Mouse (Mus musculus): ENCODE measurements around the gene Gsc. TPM values are rescaled to one million over a fixed set of nuclear protein-coding genes. Genes with fewer than 3 reads are reported as not detected.

Gene Gsc
- polyA plus RNA-seq (2016; fragmentation: Nextera tagmentation; extraction: Ambion mirVana), result 1.5 and 1.8 TPM in 2 replicates

- H3K9ac ChIP-seq, result peak within 1 kb of the TSS; percentile 49
- peak within 1 kb of the TSS; percentile 67 for H3K4me2 ChIP-seq (replicated peaks)
- H3K36me3 ChIP-seq, result no peaks in the 10 kb centered on the region
- under 1% methylated on average over 96 of the region's 97 CpGs for WGBS
- no peaks in the 10 kb centered on the region for H3K9me3 ChIP-seq (replicated peaks)
- no peak within 1 kb of the TSS for H3K27ac ChIP-seq
- peak within 1 kb of the TSS; percentile 44 for H3K4me3 ChIP-seq
- peaks cover 33% of the 10 kb centered on the region for H3K4me1 ChIP-seq
- H3K27me3 ChIP-seq, result peaks cover 85% of the 10 kb centered on the region
- ATAC-seq (ENCODE audit: low FRiP score), result peak; percentile 29; the same call in 1 of the 2 replicates
Measured at GRCm38 (mm10) chr12:104472601-104473424, at the start of gene Gsc. Gsc (minus strand) TSS chr12:104473330.

GRCm38 (mm10) chr12:104519721-104520120 lies 46.6 kb upstream of the Gsc start:
- no peak overlapping the region for H3K9ac ChIP-seq
- no peak for ATAC-seq (ENCODE audit: low FRiP score)
- H3K4me1 ChIP-seq, result no peaks in the 10 kb centered on the region
- H3K4me2 ChIP-seq (replicated peaks), result no peak overlapping the region
- no peaks in the 10 kb centered on the region for H3K36me3 ChIP-seq
- H3K9me3 ChIP-seq (replicated peaks), result no peaks in the 10 kb centered on the region; the same call in 1 of the 2 replicates
- 87% methylated on average over 5 of the region's 5 CpGs for WGBS
- no peak overlapping the region for H3K4me3 ChIP-seq
- H3K27me3 ChIP-seq, result no peaks in the 10 kb centered on the region
- H3K27ac ChIP-seq, result no peak overlapping the region

GRCm38 (mm10) chr12:104507911-104508310 lies 34.8 kb upstream of the Gsc start:
- Histone ChIP-seq H3K4me3 (no peak overlapping the region), H3K27me3 (no peaks in the 10 kb centered on the region), H3K9ac (no peak overlapping the region), H3K4me2 (replicated peaks) (no peak overlapping the region), H3K9me3 (replicated peaks) (no peaks in the 10 kb centered on the region), H3K27ac (no peak overlapping the region), H3K4me1 (0 out of 2 replicates have a peak, but pooled peaks cover 2% of the 10 kb centered on the region), H3K36me3 (no peaks in the 10 kb centered on the region)
- 38% methylated on average over 7 of the region's 7 CpGs for WGBS
- no peak for ATAC-seq (ENCODE audit: low FRiP score)

GRCm38 (mm10) chr12:104492009-104492408 lies 18.9 kb upstream of the Gsc start:
- Histone ChIP-seq H3K4me1 (no peaks in the 10 kb centered on the region), H3K9me3 (replicated peaks) (no peaks in the 10 kb centered on the region), H3K36me3 (no peaks in the 10 kb centered on the region), H3K27me3 (no peaks in the 10 kb centered on the region; the same call in 1 of the 2 replicates), H3K27ac (no peak overlapping the region), H3K9ac (no peak overlapping the region), H3K4me3 (no peak overlapping the region), H3K4me2 (replicated peaks) (no peak overlapping the region)
- no peak for ATAC-seq (ENCODE audit: low FRiP score)
- WGBS, result 78% methylated on average over 6 of the region's 6 CpGs

GRCm38 (mm10) chr12:104486205-104486604 lies 13.1 kb upstream of the Gsc start:
- no peak overlapping the region for H3K4me3 ChIP-seq
- no peak overlapping the region for H3K4me2 ChIP-seq (replicated peaks)
- no peak overlapping the region for H3K27ac ChIP-seq
- 55% methylated on average over 8 of the region's 8 CpGs for WGBS
- no peaks in the 10 kb centered on the region for H3K9me3 ChIP-seq (replicated peaks)
- H3K27me3 ChIP-seq, result peaks cover 7% of the 10 kb centered on the region
- no peaks in the 10 kb centered on the region for H3K4me1 ChIP-seq
- H3K36me3 ChIP-seq, result no peaks in the 10 kb centered on the region
- H3K9ac ChIP-seq, result no peak overlapping the region
- no peak for ATAC-seq (ENCODE audit: low FRiP score)

- 36% methylated on average over 3 of the region's 3 CpGs for WGBS
Measured at GRCm38 (mm10) chr12:104485161-104485560, 12.0 kb upstream of the Gsc start.

GRCm38 (mm10) chr12:104481007-104481406 lies 7.9 kb upstream of the Gsc start:
- no peak overlapping the region for H3K27ac ChIP-seq
- H3K27me3 ChIP-seq, result peaks cover 44% of the 10 kb centered on the region
- H3K4me1 ChIP-seq, result peaks cover 2% of the 10 kb centered on the region; the same call in 1 of the 2 replicates
- H3K4me2 ChIP-seq (replicated peaks), result no peak overlapping the region
- H3K36me3 ChIP-seq, result no peaks in the 10 kb centered on the region
- WGBS, result 65% methylated on average over 10 of the region's 10 CpGs
- no peak for ATAC-seq (ENCODE audit: low FRiP score)
- H3K4me3 ChIP-seq, result no peak overlapping the region
- no peak overlapping the region for H3K9ac ChIP-seq
- H3K9me3 ChIP-seq (replicated peaks), result no peaks in the 10 kb centered on the region

More at GRCm38 (mm10) chr12:104485161-104485560, 12.0 kb upstream of the Gsc start:
- Histone ChIP-seq H3K9ac (no peak overlapping the region), H3K4me2 (replicated peaks) (no peak overlapping the region), H3K4me1 (no peaks in the 10 kb centered on the region), H3K27me3 (peaks cover 17% of the 10 kb centered on the region), H3K4me3 (no peak overlapping the region), H3K36me3 (no peaks in the 10 kb centered on the region), H3K27ac (no peak overlapping the region), H3K9me3 (replicated peaks) (no peaks in the 10 kb centered on the region)
- ATAC-seq (ENCODE audit: low FRiP score), result no peak

- no peak for ATAC-seq (ENCODE audit: low FRiP score)
- H3K9ac ChIP-seq, result no peak overlapping the region
- H3K4me2 ChIP-seq (replicated peaks), result no peak overlapping the region
- no peak overlapping the region for H3K27ac ChIP-seq
- H3K9me3 ChIP-seq (replicated peaks), result no peaks in the 10 kb centered on the region
- no peak overlapping the region for H3K4me3 ChIP-seq
- 3% methylated on average over 4 of the region's 4 CpGs for WGBS
- no peaks in the 10 kb centered on the region for H3K36me3 ChIP-seq
- H3K27me3 ChIP-seq, result peaks cover 68% of the 10 kb centered on the region
- peaks cover 11% of the 10 kb centered on the region; the same call in 1 of the 2 replicates for H3K4me1 ChIP-seq
Measured at GRCm38 (mm10) chr12:104478193-104478592, 5.1 kb upstream of the Gsc start.

GRCm38 (mm10) chr12:104477501-104477900 lies 4.4 kb upstream of the Gsc start:
- no peak for ATAC-seq (ENCODE audit: low FRiP score)
- Histone ChIP-seq H3K4me1 (peaks cover 18% of the 10 kb centered on the region), H3K27me3 (peaks cover 74% of the 10 kb centered on the region), H3K9ac (no peak overlapping the region), H3K27ac (no peak overlapping the region), H3K4me3 (no peak overlapping the region), H3K36me3 (no peaks in the 10 kb centered on the region), H3K4me2 (replicated peaks) (no peak overlapping the region), H3K9me3 (replicated peaks) (no peaks in the 10 kb centered on the region)
- WGBS, result 3% methylated on average over 7 of the region's 7 CpGs

- Histone ChIP-seq H3K9me3 (replicated peaks) (no peaks in the 10 kb centered on the region), H3K9ac (no peak overlapping the region), H3K4me1 (peaks cover 22% of the 10 kb centered on the region), H3K4me2 (replicated peaks) (no peak overlapping the region), H3K36me3 (no peaks in the 10 kb centered on the region), H3K4me3 (no peak overlapping the region), H3K27ac (no peak overlapping the region), H3K27me3 (peaks cover 78% of the 10 kb centered on the region)
- WGBS, result under 1% methylated on average over 12 of the region's 12 CpGs
- no peak for ATAC-seq (ENCODE audit: low FRiP score)
Measured at GRCm38 (mm10) chr12:104477066-104477465, 3.9 kb upstream of the Gsc start.

- no peaks in the 10 kb centered on the region for H3K36me3 ChIP-seq
- H3K9ac ChIP-seq, result no peak overlapping the region
- H3K4me1 ChIP-seq, result peaks cover 29% of the 10 kb centered on the region
- no peak overlapping the region for H3K4me3 ChIP-seq
- H3K27me3 ChIP-seq, result peaks cover 83% of the 10 kb centered on the region
- under 1% methylated on average over 21 of the region's 21 CpGs for WGBS
- no peak for ATAC-seq (ENCODE audit: low FRiP score)
- H3K9me3 ChIP-seq (replicated peaks), result no peaks in the 10 kb centered on the region
- H3K27ac ChIP-seq, result no peak overlapping the region
- H3K4me2 ChIP-seq (replicated peaks), result peak overlapping the region; percentile 30; the same call in 1 of the 2 replicates
Measured at GRCm38 (mm10) chr12:104475946-104476345, 2.8 kb upstream of the Gsc start.

GRCm38 (mm10) chr12:104474881-104475740 lies 2.0 kb upstream of the Gsc start:
- Histone ChIP-seq H3K36me3 (no peaks in the 10 kb centered on the region), H3K4me3 (no peak overlapping the region), H3K27ac (no peak overlapping the region), H3K4me2 (replicated peaks) (peak overlapping the region; percentile 22; the same call in 1 of the 2 replicates), H3K4me1 (peaks cover 29% of the 10 kb centered on the region), H3K27me3 (peaks cover 83% of the 10 kb centered on the region), H3K9ac (no peak overlapping the region), H3K9me3 (replicated peaks) (no peaks in the 10 kb centered on the region)
- ATAC-seq (ENCODE audit: low FRiP score), result no peak
- WGBS, result 2% methylated on average over 22 of the region's 22 CpGs

Data from hindbrain, embryonic 12.5 days (tissue).